Mouse (Mus musculus) embryo, embryonic 10 days (tissue): ENCODE results near the gene Gsta4.
"Not testable (repeated sequence)": the region's sequence is repeated elsewhere in the genome, so short reads cannot be mapped to it uniquely, and the experiment has no call there.

ENCODE experiments used
- DNase-seq: peaks from one replicate; pipeline ENCODE4 v3.0.0-alpha.2; 2015; ENCODE audit warnings: low spot score

Gene Gsta4

GRCm38 (mm10) chr9:78230461-78230860, 47.9 kb downstream of the Gsta4 start, which contains the start of gene Gsta1:
Gsta1 (plus strand) TSS chr9:78230656.
- DNase-seq: not testable (repeated sequence)

GRCm38 (mm10) chr9:78233121-78233695, 50.6 kb downstream of the Gsta4 start:
- not testable (repeated sequence) for DNase-seq

- DNase-seq: not testable (repeated sequence)
These were observed 73.3 kb downstream of the Gsta4 start for GRCm38 (mm10) chr9:78255683-78256470.

- not testable (repeated sequence) for DNase-seq
These were observed 74.3 kb downstream of the Gsta4 start, which contains the start of gene Gm3776 for GRCm38 (mm10) chr9:78256914-78257313. Gm3776 (plus strand) TSS chr9:78257129.
